Mouse (Mus musculus) inflammation-experienced regulatory T-cells (primary cell): ENCODE results near the gene Zfp68. TPM values are rescaled to one million over a fixed set of nuclear protein-coding genes. Genes with fewer than 3 reads are reported as not detected.

ENCODE experiments used
- polyA plus RNA-seq, 2 experiments: library from polyadenylated mRNA; unstranded; fragments of 100-300 nt; shearing (Covaris generic); gene quantifications; one replicate each; pipeline ENCODE4 v1.2.1; 2017

The Zfp68 gene
- polyA plus RNA-seq = 10 to 100 TPM; 62.8 to 77.4 TPM

GRCm38 (mm10) chr5:138619211-138620128 lies at the start of gene Zfp68:
Zfp68 (minus strand) TSS chr5:138619761.

DNA sequence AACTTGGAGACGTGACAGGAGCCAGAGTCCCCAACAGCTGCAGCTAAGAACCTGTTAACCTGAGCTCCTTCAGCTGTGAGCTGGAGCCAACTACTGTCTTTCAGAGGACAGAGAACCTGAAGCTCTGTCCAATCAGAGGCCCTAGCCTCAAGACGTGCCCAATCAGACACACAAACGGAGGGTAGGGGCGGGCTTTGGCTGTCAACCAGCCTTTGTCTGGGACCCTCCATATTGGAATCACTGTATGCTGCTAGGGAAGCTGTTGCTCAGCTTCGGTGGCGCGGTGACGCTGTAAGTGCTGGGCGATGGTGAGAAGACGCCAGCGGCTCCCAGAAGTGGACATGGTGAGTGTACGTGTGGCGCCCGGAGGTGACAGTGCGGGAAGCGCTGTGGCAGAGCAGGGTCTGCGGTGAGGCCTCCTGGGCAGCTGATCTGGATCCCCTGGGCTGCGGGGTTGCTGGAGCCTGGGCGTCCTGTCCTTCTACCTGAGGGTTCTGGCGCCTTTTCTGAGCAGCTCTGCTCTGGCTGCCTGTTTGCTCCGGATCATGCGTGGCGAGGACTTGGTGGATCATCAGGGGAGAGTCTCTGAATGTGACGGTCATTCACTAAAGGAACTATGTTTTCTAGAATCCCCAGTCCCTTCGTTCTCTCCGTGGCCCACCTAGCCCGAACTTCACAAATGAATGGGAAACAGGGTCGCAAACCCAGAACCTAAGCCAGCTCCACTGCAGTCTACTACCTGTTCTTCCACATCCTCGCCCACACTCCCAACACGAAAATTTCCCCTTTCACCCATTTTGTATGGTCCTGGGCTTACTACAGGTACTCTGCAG lies 3.3 kb upstream of the Zfp68 start, which contains the start of gene A430033K04Rik:
TSS of gene A430033K04Rik (plus strand) at position 215 of the 833 bp plus-strand sequence.

GRCm38 (mm10) chr5:138564612-138565011 lies 54.9 kb downstream of the Zfp68 start, which contains the start of gene 1700123K08Rik:
1700123K08Rik (minus strand) TSS chr5:138564712.

Other genes starting within 250 kb of the Zfp68 start
- gene Zfp157, start 178.3 kb downstream of the Zfp68 start, polyA plus RNA-seq = 10 to 100 TPM; 21.6 to 29.5 TPM
- gene 1700123K08Rik, start 55.0 kb downstream of the Zfp68 start, polyA plus RNA-seq = under 1 TPM in 1 of 2 experiments, not detected in 1; 0.20 TPM
- 10 to 100 TPM in 1 of 2 experiments, 1 to 10 TPM in 1; 5.6 to 10.7 TPM for gene A430033K04Rik, start 3.1 kb upstream of the Zfp68 start, polyA plus RNA-seq
- under 1 TPM; 0.88 to 0.98 TPM for gene Fam20c, start 134.8 kb upstream of the Zfp68 start, polyA plus RNA-seq
- not detected for gene Gm5294, start 200.3 kb upstream of the Zfp68 start, polyA plus RNA-seq